Mouse (Mus musculus): ENCODE measurements around the gene Ndufa12. TPM values are rescaled to one million over a fixed set of nuclear protein-coding genes. Genes with fewer than 3 reads are reported as not detected.

The Ndufa12 gene
- polyA plus RNA-seq (2012; fragmentation: generic; extraction: Trizol), result 406 TPM

DNA sequence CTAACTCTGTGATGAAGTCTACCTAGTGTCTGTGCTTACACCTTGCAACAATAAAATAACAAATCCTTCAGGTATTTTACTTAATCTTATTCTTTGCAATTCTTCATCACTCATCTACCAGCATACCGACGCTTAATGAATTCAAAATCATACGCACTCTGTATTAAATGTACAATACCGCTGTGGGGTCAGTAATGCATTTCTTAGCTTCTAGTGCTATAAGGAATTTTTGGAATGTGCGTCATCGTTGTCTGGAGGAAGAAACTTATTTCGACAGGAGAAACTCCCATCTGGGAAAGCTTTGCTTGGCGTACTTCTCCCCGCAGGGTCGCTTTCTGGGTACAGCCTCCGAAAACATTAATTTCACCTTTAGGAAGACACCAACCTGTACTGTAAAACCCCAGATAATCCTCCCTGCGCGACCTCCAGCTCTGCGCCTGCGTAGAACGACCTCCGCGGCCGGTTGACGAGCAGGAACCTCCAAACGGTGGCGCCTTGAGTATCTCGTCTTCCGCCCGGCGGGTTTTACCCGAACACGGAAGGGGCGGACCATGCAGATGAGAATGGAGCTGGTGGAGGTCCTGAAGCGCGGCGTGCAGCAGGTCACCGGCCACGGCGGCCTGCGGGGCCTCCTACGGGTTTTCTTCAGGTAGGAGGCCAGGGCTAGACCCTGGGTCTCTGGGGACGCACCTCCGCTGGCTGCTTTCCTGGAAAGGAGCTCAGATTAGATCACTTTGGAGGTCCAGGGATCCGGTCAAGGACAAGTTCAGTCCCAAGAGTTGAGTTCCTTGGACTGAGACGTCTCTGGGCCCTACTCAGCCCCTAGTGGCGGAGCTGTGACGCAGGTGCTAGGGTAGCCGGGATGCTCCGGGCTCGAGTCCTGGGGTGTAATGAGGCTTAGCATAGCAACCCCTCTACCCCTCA lies at the start of gene Ndufa12:
Ndufa12 (plus strand) TSS at position 239 of the 924 bp plus-strand sequence.
- no peaks in the 10 kb centered on the region for H3K27me3 ChIP-seq (ENCODE audit: control insufficient read depth, insufficient read depth, insufficient read length)
- peaks cover 11% of the 10 kb centered on the region for H3K36me3 ChIP-seq (ENCODE audit: control insufficient read depth, insufficient read depth)
- peak within 1 kb of the TSS; percentile 86 for H3K4me3 ChIP-seq
- peaks cover 23% of the 10 kb centered on the region for H3K79me2 ChIP-seq (ENCODE audit: control insufficient read depth, insufficient read depth)
- peak; percentile 12 for TF ChIP-seq SRF (IDR thresholded peaks at IDR 0.05; ENCODE audit: control insufficient read depth, insufficient read length, low read depth)
- peak; percentile 88 for TF ChIP-seq POLR2AphosphoS2 (IDR thresholded peaks at IDR 0.05; ENCODE audit: insufficient read length, low read depth)
- TF ChIP-seq MYOD1 (IDR thresholded peaks at IDR 0.05; ENCODE audit: control insufficient read depth in 1 of 3, insufficient read length in 2 of 3, low read depth in 2 of 3), result no peak
- peak; percentile 80 for TF ChIP-seq POLR2A (IDR thresholded peaks at IDR 0.05; ENCODE audit: insufficient read length, low read depth)
- TF ChIP-seq MAX (IDR thresholded peaks at IDR 0.05; ENCODE audit: low read depth), result no peak
- no peak for TF ChIP-seq TCF12 (IDR thresholded peaks at IDR 0.05; ENCODE audit: insufficient read depth, poor library complexity, severe bottlenecking)
- TF ChIP-seq USF1 (IDR thresholded peaks at IDR 0.05; ENCODE audit: low read depth), result no peak
- TF ChIP-seq REST (IDR thresholded peaks at IDR 0.05; ENCODE audit: insufficient read depth, insufficient read length), result peak; percentile 43
- H3K4me2 ChIP-seq (ENCODE audit: low read depth), result peak within 1 kb of the TSS; percentile 90
- peak within 1 kb of the TSS; percentile 39 for H3ac ChIP-seq (ENCODE audit: control insufficient read depth, insufficient read length)

DNA sequence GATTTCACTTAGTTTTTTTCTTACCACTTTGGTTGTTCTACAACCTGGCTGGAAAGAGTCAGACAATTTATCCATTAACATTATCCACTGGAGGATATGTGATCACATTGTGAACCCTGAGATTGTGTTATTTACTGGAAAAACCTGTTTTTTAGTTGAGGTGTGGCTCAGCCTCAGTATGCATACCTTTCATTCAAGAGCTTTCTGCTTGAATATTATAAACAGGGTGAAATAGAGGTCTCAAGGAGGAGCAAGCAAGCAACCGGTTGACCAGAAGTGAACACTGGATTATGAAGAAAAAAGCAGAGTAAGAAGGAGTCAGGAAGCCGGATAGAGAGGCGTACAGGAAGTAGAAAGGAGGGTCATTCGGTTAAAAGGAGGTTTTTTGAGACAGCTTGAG lies 47.0 kb upstream of the Ndufa12 start:
- no peaks in the 10 kb centered on the region for H3K36me3 ChIP-seq (ENCODE audit: control insufficient read depth, insufficient read depth)
- H3K4me3 ChIP-seq, result no peak overlapping the region
- no peak overlapping the region for H3K4me2 ChIP-seq (ENCODE audit: low read depth)
- H3ac ChIP-seq (ENCODE audit: control insufficient read depth, insufficient read length), result no peak overlapping the region
- H3K27me3 ChIP-seq (ENCODE audit: control insufficient read depth, insufficient read depth, insufficient read length), result no peaks in the 10 kb centered on the region
- TF ChIP-seq MYOG (IDR thresholded peaks at IDR 0.05; ENCODE audit: control insufficient read depth in 1 of 3, insufficient read depth in 1 of 3, insufficient read length in 2 of 3, low read depth in 2 of 3) (no peak), E2F4 (IDR thresholded peaks at IDR 0.05; ENCODE audit: insufficient read depth) (no peak), USF1 (IDR thresholded peaks at IDR 0.05; ENCODE audit: low read depth) (no peak), POLR2A (IDR thresholded peaks at IDR 0.05; ENCODE audit: insufficient read length, low read depth) (no peak)
- H3K79me2 ChIP-seq (ENCODE audit: control insufficient read depth, insufficient read depth), result peaks cover 38% of the 10 kb centered on the region

DNA sequence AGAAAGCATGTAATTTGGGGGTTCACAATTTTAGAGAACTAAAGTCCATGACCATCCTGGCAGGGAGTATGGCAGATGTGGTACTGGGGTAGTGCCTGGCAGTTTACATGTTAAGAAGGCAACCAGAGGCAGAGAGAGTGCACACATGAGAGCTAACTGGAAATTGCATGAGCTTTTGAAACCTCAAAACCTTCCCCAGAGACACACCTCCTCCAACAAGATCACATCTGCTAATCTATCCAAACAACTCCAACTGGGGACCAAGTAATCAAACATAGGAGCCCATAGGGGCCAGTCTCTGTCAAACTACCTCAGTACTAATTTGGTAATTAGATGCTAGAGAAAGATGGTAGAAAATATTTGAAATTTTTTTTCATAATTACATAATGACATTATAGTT lies 44.7 kb upstream of the Ndufa12 start:
- no peak overlapping the region for H3ac ChIP-seq (ENCODE audit: control insufficient read depth, insufficient read length)
- H3K4me2 ChIP-seq (ENCODE audit: low read depth), result no peak overlapping the region
- TF ChIP-seq TCF12 (IDR thresholded peaks at IDR 0.05; ENCODE audit: insufficient read depth, poor library complexity, severe bottlenecking) (no peak), POLR2AphosphoS2 (IDR thresholded peaks at IDR 0.05; ENCODE audit: insufficient read length, low read depth) (no peak), MYOD1 (IDR thresholded peaks at IDR 0.05; ENCODE audit: control insufficient read depth in 1 of 3, insufficient read length in 2 of 3, low read depth in 2 of 3) (no peak), CEBPB (IDR thresholded peaks at IDR 0.05; ENCODE audit: insufficient read depth, poor library complexity, severe bottlenecking) (no peak), TCF3 (IDR thresholded peaks at IDR 0.05; ENCODE audit: insufficient read length, low read depth) (no peak), E2F4 (IDR thresholded peaks at IDR 0.05; ENCODE audit: insufficient read depth) (no peak), USF1 (IDR thresholded peaks at IDR 0.05; ENCODE audit: low read depth) (no peak), SRF (IDR thresholded peaks at IDR 0.05; ENCODE audit: control insufficient read depth, insufficient read length, low read depth) (no peak), REST (IDR thresholded peaks at IDR 0.05; ENCODE audit: insufficient read depth, insufficient read length) (no peak), MYOG (IDR thresholded peaks at IDR 0.05; ENCODE audit: control insufficient read depth in 1 of 3, insufficient read depth in 1 of 3, insufficient read length in 2 of 3, low read depth in 2 of 3) (no peak)
- no peaks in the 10 kb centered on the region for H3K27me3 ChIP-seq (ENCODE audit: control insufficient read depth, insufficient read depth, insufficient read length)
- no peak overlapping the region for H3K4me3 ChIP-seq
- H3K79me2 ChIP-seq (ENCODE audit: control insufficient read depth, insufficient read depth), result peaks cover 29% of the 10 kb centered on the region
- peaks cover 8% of the 10 kb centered on the region for H3K36me3 ChIP-seq (ENCODE audit: control insufficient read depth, insufficient read depth)

DNA sequence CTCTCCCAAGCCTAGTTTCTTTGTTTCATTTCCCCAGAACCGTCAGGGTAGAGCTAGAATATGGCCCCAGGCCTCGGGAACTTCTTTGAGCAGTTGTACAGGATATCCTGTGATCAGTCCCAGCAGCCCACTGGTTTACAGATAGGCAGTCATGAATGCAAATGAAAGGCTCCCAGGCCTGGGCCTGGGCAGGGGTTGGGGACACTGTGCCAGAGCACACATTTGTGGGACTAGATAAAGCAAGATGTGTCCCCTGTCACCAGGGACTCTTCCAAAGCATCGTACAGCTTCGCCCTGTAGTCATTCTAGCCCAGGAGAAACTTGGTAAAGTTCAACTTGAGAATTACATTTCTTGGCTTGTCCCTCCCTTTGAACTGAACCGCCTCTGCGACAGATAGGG lies 39.6 kb upstream of the Ndufa12 start:
- Histone ChIP-seq H3K36me3 (ENCODE audit: control insufficient read depth, insufficient read depth) (peaks cover 33% of the 10 kb centered on the region), H3K4me3 (no peak overlapping the region), H3K4me2 (ENCODE audit: low read depth) (no peak overlapping the region), H3K79me2 (ENCODE audit: control insufficient read depth, insufficient read depth) (peaks cover 13% of the 10 kb centered on the region), H3K27me3 (ENCODE audit: control insufficient read depth, insufficient read depth, insufficient read length) (no peaks in the 10 kb centered on the region), H3ac (ENCODE audit: control insufficient read depth, insufficient read length) (no peak overlapping the region)
- TF ChIP-seq POLR2A (IDR thresholded peaks at IDR 0.05; ENCODE audit: insufficient read length, low read depth) (no peak), REST (IDR thresholded peaks at IDR 0.05; ENCODE audit: insufficient read depth, insufficient read length) (no peak), E2F4 (IDR thresholded peaks at IDR 0.05; ENCODE audit: insufficient read depth) (no peak), CEBPB (IDR thresholded peaks at IDR 0.05; ENCODE audit: insufficient read depth, poor library complexity, severe bottlenecking) (no peak), POLR2AphosphoS2 (IDR thresholded peaks at IDR 0.05; ENCODE audit: insufficient read length, low read depth) (no peak), SRF (IDR thresholded peaks at IDR 0.05; ENCODE audit: control insufficient read depth, insufficient read length, low read depth) (no peak), USF1 (IDR thresholded peaks at IDR 0.05; ENCODE audit: low read depth) (no peak), TCF3 (IDR thresholded peaks at IDR 0.05; ENCODE audit: insufficient read length, low read depth) (no peak), MYOD1 (IDR thresholded peaks at IDR 0.05; ENCODE audit: control insufficient read depth in 1 of 3, insufficient read length in 2 of 3, low read depth in 2 of 3) (no peak), MAX (IDR thresholded peaks at IDR 0.05; ENCODE audit: low read depth) (no peak), MYOG (IDR thresholded peaks at IDR 0.05; ENCODE audit: control insufficient read depth in 1 of 3, insufficient read depth in 1 of 3, insufficient read length in 2 of 3, low read depth in 2 of 3) (no peak), TCF12 (IDR thresholded peaks at IDR 0.05; ENCODE audit: insufficient read depth, poor library complexity, severe bottlenecking) (no peak)

Measured in myocyte (in vitro differentiated cells).